Mouse (Mus musculus) kidney, embryonic 16.5 days (tissue): ENCODE measurements around the gene Alcam. TPM values are rescaled to one million over a fixed set of nuclear protein-coding genes. Genes with fewer than 3 reads are reported as not detected.

ENCODE experiments used
- ATAC-seq: fragments of 200-750 bp; cut with Nextera tagmentation; 2 replicates; pipeline ENCODE4 v1.8.0; 2017; ENCODE audit warnings: moderate TSS enrichment; ENCODE audit not compliant: low FRiP score, low TSS enrichment
- H3K27ac ChIP-seq: fragments of 300-500 bp; sonication (generic); 2 replicates; pipeline ENCODE4 v1.5.1; 2014; ENCODE audit warnings: low read length
- H3K27me3 ChIP-seq: fragments of 300-500 bp; sonication (generic); 2 replicates; pipeline ENCODE4 v1.6.1; 2014; ENCODE audit warnings: low read length, control low read depth, mixed read lengths; ENCODE audit not compliant: insufficient read depth
- H3K36me3 ChIP-seq: fragments of 300-500 bp; sonication (generic); 2 replicates; pipeline ENCODE4 v1.6.1; 2014; ENCODE audit warnings: low read length, control low read depth, mixed read lengths; ENCODE audit not compliant: insufficient read depth
- H3K4me1 ChIP-seq: fragments of 300-500 bp; sonication (generic); 2 replicates; pipeline ENCODE4 v1.6.1; 2014; ENCODE audit warnings: low read length, control low read depth, mixed read lengths; ENCODE audit not compliant: insufficient read depth
- H3K4me2 ChIP-seq: fragments of 300-500 bp; sonication (generic); replicated peaks from 2 replicates; pipeline ENCODE4 v1.6.1; 2014; ENCODE audit warnings: low read depth, low read length
- H3K4me3 ChIP-seq: fragments of 300-500 bp; sonication (generic); 2 replicates; pipeline ENCODE4 v1.5.1; 2014; ENCODE audit warnings: mild to moderate bottlenecking, low read length
- H3K9ac ChIP-seq: fragments of 300-500 bp; sonication (generic); replicated peaks from 2 replicates; pipeline ENCODE4 v1.6.1; 2014; ENCODE audit warnings: low read length
- H3K9me3 ChIP-seq: fragments of 300-500 bp; sonication (generic); 2 replicates; pipeline ENCODE4 v1.6.1; 2016; ENCODE audit warnings: low read length, control low read depth
- WGBS: fragments of 180-500 bp; shearing (Covaris S2); extraction: QIAGEN DNeasy Blood & Tissue Kit; methylation state at CpG from one replicate; pipeline ENCODE4 v1.1.7; 2014; 5-methylcytosine and 5-hydroxymethylcytosine counted together
- polyA plus RNA-seq: library from polyadenylated mRNA; unstranded; fragments of >200 nt; fragmentation: Nextera tagmentation; extraction: Ambion mirVana; gene quantifications from 2 replicates; pipeline ENCODE4 v1.2.1, GENCODE M21; 2015

Gene Alcam
- polyA plus RNA-seq, 1 experiment from 2014 or later = 70.6 TPM

DNA sequence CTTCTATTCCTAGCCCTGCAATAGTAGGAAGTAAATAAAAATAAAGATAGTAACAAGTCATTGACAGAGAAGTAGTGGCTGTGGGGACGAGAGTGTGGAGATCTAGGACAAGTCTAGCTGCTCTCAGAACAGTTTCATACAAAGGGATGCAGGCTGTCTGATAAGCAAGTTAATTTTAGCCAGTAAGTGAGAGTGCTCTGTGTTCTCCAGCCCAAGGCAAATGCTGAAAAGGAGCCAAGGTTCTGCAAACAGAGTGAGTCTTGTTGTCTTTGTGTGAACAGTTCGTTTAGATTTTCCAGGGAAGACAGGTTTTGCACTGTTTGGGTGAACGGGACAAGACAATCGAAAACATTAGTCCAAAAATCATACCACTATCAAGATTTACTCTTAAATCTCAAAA, 25.4 kb downstream of the Alcam start:
- no peak overlapping the region for H3K4me2 ChIP-seq
- no peaks in the 10 kb centered on the region for H3K36me3 ChIP-seq
- no peak overlapping the region for H3K4me3 ChIP-seq
- no peaks in the 10 kb centered on the region for H3K9me3 ChIP-seq
- no peak overlapping the region for H3K9ac ChIP-seq
- H3K27ac ChIP-seq = no peak overlapping the region
- H3K27me3 ChIP-seq = no peaks in the 10 kb centered on the region
- 77% methylated on average over 4 of the region's 4 CpGs for WGBS
- ATAC-seq = no peak
- H3K4me1 ChIP-seq = 0 out of 2 replicates have a peak, but pooled peaks cover 4% of the 10 kb centered on the region

DNA sequence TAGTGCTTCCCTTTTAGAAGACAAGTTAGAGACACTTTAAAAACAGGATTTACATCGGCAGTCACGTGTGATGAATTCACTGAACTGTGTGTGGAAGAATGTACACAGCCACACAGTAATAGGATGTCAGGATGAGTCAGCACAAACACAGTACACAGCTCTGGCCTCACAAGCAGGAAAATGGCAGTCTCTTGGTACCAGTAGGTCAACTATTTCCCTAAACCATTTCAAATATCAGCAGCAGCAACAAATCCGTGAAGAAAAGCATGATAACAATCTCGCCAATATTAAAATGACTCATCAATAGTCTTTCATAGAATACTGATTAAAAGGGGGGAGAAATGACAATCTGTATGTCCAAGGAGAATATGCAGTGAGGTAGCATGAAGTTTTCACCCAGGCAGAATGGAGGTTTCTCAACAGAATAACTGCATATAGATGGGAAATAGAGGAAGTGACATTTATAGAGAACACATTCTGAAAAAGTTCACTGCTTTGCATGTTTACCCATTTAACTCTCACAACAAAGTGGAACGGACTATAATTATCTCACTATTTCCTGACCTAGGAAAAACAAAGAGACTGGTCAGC, 35.2 kb downstream of the Alcam start:
- H3K9me3 ChIP-seq = no peaks in the 10 kb centered on the region
- peak; percentile 81; the same call in 1 of the 2 replicates for ATAC-seq
- no peak overlapping the region for H3K9ac ChIP-seq
- H3K4me2 ChIP-seq = no peak overlapping the region
- H3K4me1 ChIP-seq = peaks cover 8% of the 10 kb centered on the region; the same call in 1 of the 2 replicates
- no peaks in the 10 kb centered on the region for H3K36me3 ChIP-seq
- H3K27me3 ChIP-seq = no peaks in the 10 kb centered on the region
- WGBS = 55% methylated on average over 5 of the region's 5 CpGs
- H3K4me3 ChIP-seq = no peak overlapping the region
- no peak overlapping the region for H3K27ac ChIP-seq

DNA sequence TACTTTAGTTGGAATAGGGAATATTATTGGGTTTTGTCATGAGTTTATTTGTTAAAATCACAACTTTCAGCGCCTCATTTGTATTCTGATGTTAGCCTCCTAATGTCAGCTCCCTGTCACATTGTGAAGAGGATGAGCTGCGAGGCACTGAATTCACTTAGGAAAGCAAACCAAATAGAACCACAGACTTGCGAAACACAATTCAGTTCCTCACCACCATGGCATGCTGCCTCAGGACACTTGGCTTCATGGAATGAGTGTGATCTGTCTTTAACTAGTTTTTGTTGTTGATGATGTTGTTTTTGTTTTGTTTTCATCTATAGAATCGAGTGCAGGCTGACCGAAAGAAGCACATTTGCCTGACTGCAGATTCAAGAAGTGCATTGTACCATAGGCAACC, 35.9 kb downstream of the Alcam start:
- no peaks in the 10 kb centered on the region for H3K27me3 ChIP-seq
- ATAC-seq = no peak
- no peak overlapping the region for H3K4me3 ChIP-seq
- no peak overlapping the region for H3K9ac ChIP-seq
- WGBS = 81% methylated on average over 5 of the region's 5 CpGs
- no peak overlapping the region for H3K27ac ChIP-seq
- H3K4me1 ChIP-seq = peaks cover 8% of the 10 kb centered on the region; the same call in 1 of the 2 replicates
- H3K36me3 ChIP-seq = no peaks in the 10 kb centered on the region
- H3K4me2 ChIP-seq = no peak overlapping the region
- no peaks in the 10 kb centered on the region for H3K9me3 ChIP-seq

GRCm38 (mm10) chr16:52417146-52417545, 36.7 kb downstream of the Alcam start:
- H3K4me1 ChIP-seq = peaks cover 8% of the 10 kb centered on the region; the same call in 1 of the 2 replicates
- ATAC-seq = no peak
- no peaks in the 10 kb centered on the region for H3K27me3 ChIP-seq
- WGBS = 88% methylated on average over 7 of the region's 7 CpGs
- no peaks in the 10 kb centered on the region for H3K36me3 ChIP-seq
- no peaks in the 10 kb centered on the region for H3K9me3 ChIP-seq
- no peak overlapping the region for H3K27ac ChIP-seq
- H3K9ac ChIP-seq = no peak overlapping the region
- H3K4me3 ChIP-seq = no peak overlapping the region
- no peak overlapping the region for H3K4me2 ChIP-seq

DNA sequence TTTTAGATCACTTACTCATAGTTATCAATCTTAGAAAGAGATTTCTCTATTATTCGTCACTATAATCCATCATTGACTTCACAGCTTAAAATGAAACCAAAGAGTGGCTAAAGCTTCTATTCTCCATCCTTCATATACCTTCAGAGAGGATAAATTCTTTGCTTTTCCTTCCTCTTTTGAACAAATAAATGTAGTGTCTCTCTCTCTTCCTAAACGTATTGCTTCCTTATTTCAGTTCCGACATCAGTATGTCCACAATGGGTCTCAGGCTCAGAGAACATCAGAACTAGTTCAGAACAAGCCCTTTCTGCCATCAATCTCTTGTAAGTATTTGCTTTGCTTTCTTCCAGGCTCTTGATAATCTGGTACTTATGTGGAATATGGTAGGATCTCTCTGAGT, 40.2 kb downstream of the Alcam start:
- H3K4me3 ChIP-seq = no peak overlapping the region
- H3K27me3 ChIP-seq = no peaks in the 10 kb centered on the region
- H3K4me2 ChIP-seq = no peak overlapping the region
- no peak overlapping the region for H3K27ac ChIP-seq
- no peak overlapping the region for H3K9ac ChIP-seq
- H3K4me1 ChIP-seq = peaks cover 6% of the 10 kb centered on the region; the same call in 1 of the 2 replicates
- no peak for ATAC-seq
- H3K9me3 ChIP-seq = no peaks in the 10 kb centered on the region
- WGBS = 86% methylated on average over 3 of the region's 3 CpGs
- no peaks in the 10 kb centered on the region for H3K36me3 ChIP-seq

GRCm38 (mm10) chr16:52406072-52406471, 47.8 kb downstream of the Alcam start:
- no peak for ATAC-seq
- Histone ChIP-seq H3K4me3 (no peak overlapping the region), H3K27ac (no peak overlapping the region), H3K4me2 (no peak overlapping the region), H3K9ac (no peak overlapping the region), H3K36me3 (no peaks in the 10 kb centered on the region), H3K9me3 (no peaks in the 10 kb centered on the region), H3K27me3 (no peaks in the 10 kb centered on the region), H3K4me1 (no peaks in the 10 kb centered on the region)
- 95% methylated on average over 3 of the region's 3 CpGs for WGBS

GRCm38 (mm10) chr16:52405272-52405671, 48.6 kb downstream of the Alcam start:
- Histone ChIP-seq H3K9me3 (no peaks in the 10 kb centered on the region), H3K4me3 (no peak overlapping the region), H3K9ac (no peak overlapping the region), H3K27me3 (no peaks in the 10 kb centered on the region), H3K4me1 (no peaks in the 10 kb centered on the region), H3K4me2 (no peak overlapping the region), H3K27ac (no peak overlapping the region), H3K36me3 (no peaks in the 10 kb centered on the region)
- ATAC-seq = no peak
- 89% methylated on average over 2 of the region's 2 CpGs for WGBS

DNA sequence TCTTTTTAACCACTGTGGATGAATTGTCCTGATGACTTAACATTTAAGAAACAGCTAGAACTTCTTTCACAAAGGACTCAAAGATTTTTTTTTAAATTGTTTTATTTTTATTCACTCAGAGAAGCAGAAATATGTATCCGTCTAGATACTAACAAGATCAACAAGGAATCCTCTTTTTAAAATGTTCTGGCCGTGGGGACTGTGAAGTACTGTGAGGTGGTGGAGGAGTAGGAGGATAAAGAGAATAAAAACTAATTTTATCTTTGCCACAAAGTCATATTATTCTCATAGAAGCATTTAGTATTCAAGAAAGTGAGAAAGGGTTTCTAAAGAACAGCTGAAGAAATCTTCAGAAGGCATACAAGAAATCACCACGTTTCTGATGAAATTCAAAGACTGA, 54.8 kb downstream of the Alcam start:
- Histone ChIP-seq H3K4me3 (no peak overlapping the region), H3K4me2 (no peak overlapping the region), H3K4me1 (no peaks in the 10 kb centered on the region), H3K27me3 (no peaks in the 10 kb centered on the region), H3K9me3 (no peaks in the 10 kb centered on the region), H3K9ac (no peak overlapping the region), H3K27ac (no peak overlapping the region), H3K36me3 (no peaks in the 10 kb centered on the region)
- 89% methylated on average over 3 of the region's 3 CpGs for WGBS
- no peak for ATAC-seq

- no peak overlapping the region for H3K27ac ChIP-seq
- WGBS = 60% methylated on average over 5 of the region's 5 CpGs
- no peaks in the 10 kb centered on the region for H3K36me3 ChIP-seq
- ATAC-seq = no peak
- no peak overlapping the region for H3K4me2 ChIP-seq
- H3K4me3 ChIP-seq = no peak overlapping the region
- H3K27me3 ChIP-seq = no peaks in the 10 kb centered on the region
- H3K9ac ChIP-seq = no peak overlapping the region
- H3K9me3 ChIP-seq = no peaks in the 10 kb centered on the region
- 0 out of 2 replicates have a peak, but pooled peaks cover 7% of the 10 kb centered on the region for H3K4me1 ChIP-seq
Measured at GRCm38 (mm10) chr16:52386781-52387300, 67.0 kb downstream of the Alcam start.

GRCm38 (mm10) chr16:52383456-52384185, 70.3 kb downstream of the Alcam start:
- no peaks in the 10 kb centered on the region for H3K36me3 ChIP-seq
- H3K9ac ChIP-seq = no peak overlapping the region
- peak overlapping the region; percentile 9; the same call in 1 of the 2 replicates for H3K4me2 ChIP-seq
- 0 out of 2 replicates have a peak, but pooled peaks cover 7% of the 10 kb centered on the region for H3K4me1 ChIP-seq
- H3K4me3 ChIP-seq = no peak overlapping the region
- no peaks in the 10 kb centered on the region for H3K9me3 ChIP-seq
- no peak overlapping the region for H3K27ac ChIP-seq
- no peak for ATAC-seq
- WGBS = 28% methylated on average over 13 of the region's 13 CpGs
- no peaks in the 10 kb centered on the region for H3K27me3 ChIP-seq
